Mouse (Mus musculus): ENCODE results near the gene Tnrc6c.

DNA sequence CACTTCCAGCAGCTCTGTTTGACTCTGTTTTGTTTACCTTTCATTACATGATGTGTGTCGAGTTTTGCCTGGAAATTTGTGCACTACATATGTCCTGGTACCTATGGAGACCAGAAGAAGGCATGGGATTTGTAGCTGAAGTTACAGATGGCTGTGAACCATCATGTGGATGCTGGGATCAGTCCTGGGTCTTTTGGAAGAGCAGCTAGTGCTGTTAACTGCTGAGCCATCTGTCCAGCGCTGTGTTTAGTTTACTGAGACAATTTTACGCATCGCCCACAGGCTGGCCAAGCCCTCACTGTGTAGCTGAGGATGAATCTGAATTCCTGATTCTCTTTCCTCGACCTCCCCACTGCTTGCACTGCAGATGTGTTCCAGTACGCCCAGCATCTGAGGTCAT lies 6.1 kb upstream of the Tnrc6c start:
- no peak for TF ChIP-seq POLR2A (IDR thresholded peaks at IDR 0.05; ENCODE audit: low read depth, low read length)
- TF ChIP-seq HCFC1 (IDR thresholded peaks at IDR 0.05; ENCODE audit: low read depth, low read length), result no peak
- TF ChIP-seq UBTF (IDR thresholded peaks at IDR 0.05; ENCODE audit: low read depth, low read length), result no peak
- no peak for TF ChIP-seq KAT2A (IDR thresholded peaks at IDR 0.05; ENCODE audit: insufficient replicate concordance, low read length)
- TF ChIP-seq TCF12 (IDR thresholded peaks at IDR 0.05; ENCODE audit: low read depth, low read length), result no peak
- no peak for TF ChIP-seq MAX (IDR thresholded peaks at IDR 0.05; ENCODE audit: low read length)
- no peak for TF ChIP-seq CTCF (conservative IDR thresholded peaks at IDR 0.05 in 1 of 2, IDR thresholded peaks at IDR 0.05 in 1 of 2; ENCODE audit: low read depth in 2 of 2, low read length in 2 of 2)
- no peak for TF ChIP-seq CHD1 (IDR thresholded peaks at IDR 0.05; ENCODE audit: low read depth, low read length)
- no peak for TF ChIP-seq SIN3A (IDR thresholded peaks at IDR 0.05; ENCODE audit: low read length)
- TF ChIP-seq POLR2AphosphoS2 (IDR thresholded peaks at IDR 0.05; ENCODE audit: low read depth, low read length), result no peak
- TF ChIP-seq RAD21 (IDR thresholded peaks at IDR 0.05; ENCODE audit: low read depth, low read length), result no peak
